Mouse (Mus musculus): ENCODE measurements around the gene Rbm8a.

The Rbm8a gene

GRCm38 (mm10) chr3:96669727-96670468 lies 40.2 kb downstream of the Rbm8a start, which contains the start of gene Ankrd35:
Ankrd35 (plus strand) TSS chr3:96670131.
- peak; percentile 75 to 86 for DNase-seq (ENCODE audit: low spot score in 2 of 2)

- no peak for DNase-seq (ENCODE audit: low spot score in 2 of 2)
Observed at GRCm38 (mm10) chr3:96671519-96671918, 41.8 kb downstream of the Rbm8a start.

GRCm38 (mm10) chr3:96673514-96673913 lies 43.8 kb downstream of the Rbm8a start:
- DNase-seq (ENCODE audit: low spot score in 2 of 2), result no peak

GRCm38 (mm10) chr3:96674442-96674841 lies 44.7 kb downstream of the Rbm8a start:
- no peak for DNase-seq (ENCODE audit: low spot score in 2 of 2)

- no peak for DNase-seq (ENCODE audit: low spot score in 2 of 2)
Observed at GRCm38 (mm10) chr3:96675171-96675570, 45.4 kb downstream of the Rbm8a start.

- DNase-seq (ENCODE audit: low spot score in 2 of 2), result no peak
Observed at GRCm38 (mm10) chr3:96675690-96676089, 46.0 kb downstream of the Rbm8a start.

- DNase-seq (ENCODE audit: low spot score in 2 of 2), result no peak
Observed at GRCm38 (mm10) chr3:96678456-96678855, 48.7 kb downstream of the Rbm8a start.

- DNase-seq (ENCODE audit: low spot score in 2 of 2), result no peak
Observed at GRCm38 (mm10) chr3:96679159-96679674, 49.5 kb downstream of the Rbm8a start.

GRCm38 (mm10) chr3:96680269-96680956 lies 50.7 kb downstream of the Rbm8a start:
- no peak for DNase-seq (ENCODE audit: low spot score in 2 of 2)
